In genomic region chr13:39161980-39162379, GRCm38 (mm10) we compare ENCODE assay signal across 14 mouse cellular contexts.
DNase-seq lines count a peak whose midpoint lies in the region; ATAC-seq lines count a peak whose summit lies in the region.
"Had no signal": no experiment of that assay in that cellular context is flagged by ENCODE, and none has a peak within 500 bp of the region (broad histone marks: within the 10 kb centered on the region; RNA-seq: fewer than 3 reads in every experiment).

No protein-coding gene starts in this region.

- no peak overlapping the region for H3K4me2 ChIP-seq in hindbrain, embryonic 16.5 days (ENCODE audit: low read length)
- H3K4me2 ChIP-seq: liver, embryonic 13.5 days had no signal

- no peaks in the 10 kb centered on the region for H3K9me3 ChIP-seq in hindbrain, embryonic 16.5 days (ENCODE audit: control insufficient read depth, low read length)
- H3K9me3 ChIP-seq: heart, embryonic 10.5 days; liver, embryonic 13.5 days had no signal

- no peak overlapping the region for H3K4me3 ChIP-seq in hindbrain, embryonic 16.5 days (ENCODE audit: low read length)
- H3K4me3 ChIP-seq: gastrocnemius, adult 2 months; heart, embryonic 10.5 days; liver, embryonic 13.5 days had no signal

- H3K9ac ChIP-seq in hindbrain, embryonic 16.5 days (ENCODE audit: low read depth, low read length): no peak overlapping the region
- H3K9ac ChIP-seq: liver, embryonic 13.5 days had no signal

- ATAC-seq in hindbrain, embryonic 16.5 days: peak; percentile 40; the same call in 1 of the 2 replicates

- no peaks in the 10 kb centered on the region for H3K36me3 ChIP-seq in hindbrain, embryonic 16.5 days (ENCODE audit: control insufficient read depth, insufficient read depth, low read length)
- H3K36me3 ChIP-seq: heart, embryonic 10.5 days; liver, embryonic 13.5 days had no signal

- no peaks in the 10 kb centered on the region for H3K4me1 ChIP-seq in hindbrain, embryonic 16.5 days (ENCODE audit: control insufficient read depth, insufficient read depth, low read depth, low read length)
- H3K4me1 ChIP-seq: heart, embryonic 10.5 days; liver, embryonic 13.5 days had no signal

- no peak overlapping the region for H3K27ac ChIP-seq in hindbrain, embryonic 16.5 days (ENCODE audit: low read depth, low read length)
- H3K27ac ChIP-seq: gastrocnemius, adult 2 months; heart, embryonic 10.5 days; liver, embryonic 13.5 days had no signal

- WGBS in hindbrain, embryonic 16.5 days: 49% methylated on average over 2 of the region's 2 CpGs

- peak; percentile 10 to 29 for DNase-seq in kidney, postnatal 4 days
- DNase-seq in kidney, adult 8-10 months: no peak
- peak; percentile 2 for DNase-seq in ES-CJ7 (ENCODE audit: low read depth, low spot score)
- peak; percentile 6 for DNase-seq in embryo, embryonic 11 days
- no peak for DNase-seq in gastrocnemius, adult 18-20 months (ENCODE audit: low spot score)
- DNase-seq in Muller cell, postnatal 12 days (ENCODE audit: inconsistent ontology term): no peak
- DNase-seq: adrenal gland, postnatal 10 days; cerebellum, postnatal 36 days; gastrocnemius, adult 2 months; heart, postnatal 4 days; kidney, adult 18-20 months; liver, embryonic 13.5 days had no signal

- no peaks in the 10 kb centered on the region for H3K27me3 ChIP-seq in hindbrain, embryonic 16.5 days (replicated peaks; ENCODE audit: control insufficient read depth, insufficient read depth, low read length)
- H3K27me3 ChIP-seq: liver, embryonic 13.5 days had no signal

Comparison
In these comparisons a context has a peak if more than half of its experiments do, and no peak if none do; other contexts are left out.
1. DNase-seq: peak in kidney, postnatal 4 days (2 of 2), ES-CJ7 (single experiment) and embryo, embryonic 11 days (single experiment); none in kidney, adult 8-10 months (0 of 2), gastrocnemius, adult 18-20 months (single experiment) and Muller cell, postnatal 12 days (single experiment).